Mouse (Mus musculus) kidney, adult 11 months (tissue): ENCODE results near the gene Ssxb10.
A peak's percentile ranks its signal among the peaks of the same experiment; 100 is the strongest.
"Not testable (repeated sequence)": the region's sequence is repeated elsewhere in the genome, so short reads cannot be mapped to it uniquely, and the experiment has no call there.

Experiments used
- DNase-seq: peaks from one replicate; pipeline ENCODE4 v3.0.0; 2022

Ssxb10 gene

DNA sequence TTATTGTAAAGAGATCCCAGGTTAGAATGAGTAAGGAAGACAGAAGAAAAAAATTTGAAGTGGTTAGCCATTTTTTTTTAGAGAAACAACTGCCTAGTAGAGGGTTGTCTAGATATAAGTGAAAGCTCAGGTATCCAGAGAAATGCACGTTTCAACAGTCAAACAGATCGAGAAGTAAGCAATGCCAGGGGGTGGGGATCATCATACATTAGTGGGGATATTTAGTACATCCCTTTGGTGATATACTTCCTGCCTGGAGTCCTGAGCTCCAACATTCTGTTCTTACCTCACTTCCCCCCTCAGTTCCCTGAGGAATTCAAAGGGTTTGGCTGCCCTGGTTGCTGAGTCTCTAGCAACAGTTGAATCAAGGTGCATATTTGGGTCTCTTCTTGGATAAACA is at the start of gene Ssxb10:
Gene Ssxb10, plus strand, starts transcription at position 301 of the 400 bp plus-strand sequence.
- DNase-seq = no peak

DNA sequence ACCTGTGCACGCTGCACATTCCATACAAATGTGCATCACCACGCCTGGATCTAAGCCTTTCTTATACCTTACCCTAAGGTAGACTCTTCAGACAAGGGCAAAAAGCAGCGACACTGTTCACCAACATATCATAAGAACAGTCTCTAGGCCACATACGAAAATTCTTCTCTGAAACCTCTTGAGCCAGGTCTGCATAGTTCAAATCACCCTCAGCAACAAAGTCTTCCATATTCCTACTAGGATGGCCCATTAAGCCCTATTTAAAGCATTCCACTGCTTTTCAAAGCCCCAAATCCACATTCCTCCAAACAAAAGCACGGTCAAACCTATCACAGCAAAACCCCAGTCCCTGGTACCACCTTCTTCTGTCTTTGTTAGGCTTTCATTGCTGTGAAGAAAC is 38.6 kb upstream of the Ssxb10 start:
- DNase-seq = no peak

DNA sequence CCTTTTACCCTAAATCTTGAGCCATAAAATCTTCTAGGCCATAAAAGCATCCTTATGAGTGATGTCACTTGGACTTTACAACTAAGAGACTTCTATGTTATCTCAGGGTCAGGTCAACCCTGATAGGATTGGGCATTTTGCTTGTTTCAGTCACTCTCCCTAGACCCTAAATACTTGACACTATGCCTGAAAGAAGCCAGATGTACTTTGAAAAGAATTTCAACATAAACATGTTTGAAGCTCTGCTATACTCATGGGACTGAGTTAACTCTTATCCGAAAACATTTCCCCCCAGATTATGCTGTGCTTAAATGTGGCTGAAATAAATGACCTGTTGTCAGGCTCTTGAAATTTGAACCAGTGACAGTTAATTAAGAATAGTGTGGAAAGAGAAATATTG is 17.9 kb upstream of the Ssxb10 start:
- no peak for DNase-seq

DNA sequence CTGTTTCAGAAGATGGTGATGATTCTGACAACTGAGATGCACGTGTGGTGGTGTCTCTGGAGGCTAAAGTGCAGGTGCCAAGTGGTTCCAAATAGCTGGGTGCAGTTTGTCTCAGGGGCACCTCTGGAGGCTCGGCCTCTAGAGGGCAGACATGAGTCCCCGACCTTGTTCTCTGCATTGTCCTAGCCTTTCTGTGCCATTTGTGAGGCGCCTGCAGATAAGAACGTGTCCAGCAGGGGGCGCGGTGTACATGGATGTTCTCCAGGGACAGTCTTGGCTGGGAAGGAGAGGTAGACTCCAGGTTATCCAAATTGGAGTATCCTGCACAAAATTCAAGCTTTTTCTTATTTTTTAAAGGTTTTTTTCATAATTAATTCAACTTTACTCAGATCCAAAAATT is 12.3 kb upstream of the Ssxb10 start:
- DNase-seq = peak; percentile 53

DNA sequence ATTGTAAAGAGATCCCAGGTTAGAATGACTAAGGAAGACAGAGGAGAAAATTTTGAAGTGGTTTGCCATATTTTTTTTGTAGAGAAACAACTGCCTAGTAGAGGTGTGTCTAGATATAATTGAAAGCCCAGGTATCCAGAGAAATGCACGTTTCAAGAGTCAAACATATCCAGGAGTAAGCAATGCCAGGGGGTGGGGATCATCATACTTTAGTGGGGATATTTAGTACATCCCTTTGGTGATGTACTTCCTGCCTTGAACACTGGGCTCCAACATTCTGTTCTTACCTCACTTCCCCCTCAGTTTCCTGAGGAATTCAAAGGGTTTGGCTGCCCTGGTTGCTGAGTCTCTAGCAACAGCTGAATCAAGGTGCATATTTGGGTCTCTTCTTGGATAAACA is 39.5 kb downstream of the Ssxb10 start, which contains the start of gene Ssxb9:
Gene Ssxb9, plus strand, starts transcription at position 301 of the 400 bp plus-strand sequence.
- not testable (repeated sequence) for DNase-seq
